ENCODE assay signal across 17 mouse cellular contexts in the genomic region with DNA sequence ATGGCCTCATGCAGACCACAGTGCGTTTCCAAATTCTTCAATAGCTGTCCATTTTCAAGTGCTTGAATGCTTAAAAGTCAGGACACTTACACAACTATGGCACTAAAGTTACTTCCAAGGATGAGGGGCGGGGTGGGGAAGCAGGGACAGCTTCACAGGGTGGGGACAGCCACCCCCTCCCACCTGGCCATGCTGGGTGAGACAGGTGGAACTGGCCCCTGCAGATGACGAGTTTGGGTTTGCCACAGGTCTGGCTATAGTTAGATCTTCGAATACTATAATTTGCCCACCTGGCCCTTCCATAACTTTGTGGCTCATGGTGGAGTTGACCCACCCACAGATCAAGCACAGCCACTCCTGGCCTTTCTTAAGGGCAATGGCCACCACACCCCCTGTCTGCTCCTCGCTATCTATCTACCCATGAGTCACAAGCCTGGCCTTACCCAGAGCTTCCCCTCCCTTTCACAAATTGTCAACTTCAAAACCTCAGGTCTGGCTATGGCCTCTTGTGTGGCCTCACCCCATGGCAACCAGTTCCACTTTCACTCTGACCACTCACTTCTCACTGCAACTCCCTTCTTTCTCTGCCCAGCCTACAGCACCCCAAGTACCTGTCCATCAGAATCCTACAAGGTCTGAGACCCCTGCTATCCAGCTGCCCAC. TPM values are rescaled to one million over a fixed set of nuclear protein-coding genes. Genes with fewer than 3 reads are reported as not detected.
DNase-seq lines count a peak whose midpoint lies in the region; ATAC-seq and TF ChIP-seq lines count a peak whose summit lies in the region.
"Had no signal": no experiment of that assay in that cellular context is flagged by ENCODE, and none has a peak within 500 bp of the region (broad histone marks: within the 10 kb centered on the region; RNA-seq: fewer than 3 reads in every experiment).

No protein-coding gene starts in this region.

- H3K9me3 ChIP-seq in lung, postnatal 0 days (ENCODE audit: low read length), result no peaks in the 10 kb centered on the region
- H3K9me3 ChIP-seq in liver, embryonic 12.5 days (replicated peaks), result no peaks in the 10 kb centered on the region
- H3K9me3 ChIP-seq: embryonic facial prominence, embryonic 12.5 days had no signal

- H3K27me3 ChIP-seq in lung, postnatal 0 days (replicated peaks; ENCODE audit: insufficient read depth, low read length), result no peaks in the 10 kb centered on the region
- H3K27me3 ChIP-seq in liver, embryonic 12.5 days (replicated peaks), result no peaks in the 10 kb centered on the region
- no peaks in the 10 kb centered on the region for H3K27me3 ChIP-seq in small intestine, adult 2 months (ENCODE audit: control insufficient read depth, insufficient read depth, low read length)
- H3K27me3 ChIP-seq: embryonic facial prominence, embryonic 12.5 days had no signal

- peak; percentile 70 for ATAC-seq in lung, postnatal 0 days
- ATAC-seq in liver, embryonic 12.5 days, result peak; percentile 71
- ATAC-seq: forebrain, embryonic 16.5 days; hindbrain, embryonic 16.5 days; midbrain, embryonic 16.5 days had no signal

- TF ChIP-seq CTCF in lung, postnatal 0 days (IDR thresholded peaks at IDR 0.05), result no peak
- no peak for TF ChIP-seq CTCF in small intestine, adult 2 months (IDR thresholded peaks at IDR 0.05; ENCODE audit: extremely low read depth, insufficient read length, insufficient replicate concordance, low read depth, low read length)

- peaks cover 13% of the 10 kb centered on the region; the same call in 1 of the 2 replicates for H3K4me1 ChIP-seq in lung, postnatal 0 days (ENCODE audit: insufficient read depth, low read depth, low read length)
- H3K4me1 ChIP-seq in liver, embryonic 12.5 days, result peaks cover 40% of the 10 kb centered on the region
- peaks cover 35% of the 10 kb centered on the region for H3K4me1 ChIP-seq in small intestine, adult 2 months (ENCODE audit: control insufficient read depth, insufficient read depth, insufficient read length, low read length)

- DNase-seq in adrenal gland, adult (ENCODE audit: inconsistent age in 2 of 2, low spot score in 1 of 2), result peak; percentile 31 to 51
- DNase-seq in adrenal gland, adult 8-10 months, result no peak
- peak; percentile 56 for DNase-seq in lung, postnatal 0 days (ENCODE audit: low spot score)
- DNase-seq in lung, postnatal 36 days, result no peak
- DNase-seq in right cerebral cortex, adult 2 months (ENCODE audit: low spot score in 2 of 2), result no peak
- no peak for DNase-seq in spleen, postnatal 10 days (ENCODE audit: low spot score in 2 of 2)
- DNase-seq: cerebellum, adult 11 months; gastrocnemius, postnatal 36 days; kidney, postnatal 36 days; right cerebral cortex, postnatal 4 days had no signal

- TF ChIP-seq EP300 in lung, postnatal 0 days (IDR thresholded peaks at IDR 0.05), result no peak

- no peak overlapping the region for H3K4me3 ChIP-seq in lung, postnatal 0 days (ENCODE audit: low read depth, low read length)
- no peak overlapping the region for H3K4me3 ChIP-seq in liver, embryonic 12.5 days
- no peak overlapping the region for H3K4me3 ChIP-seq in small intestine, adult 2 months (ENCODE audit: low read depth, low read length)
- H3K4me3 ChIP-seq: embryonic facial prominence, embryonic 12.5 days had no signal

- H3K4me2 ChIP-seq in lung, postnatal 0 days (replicated peaks; ENCODE audit: low read depth, low read length), result no peak overlapping the region
- no peak overlapping the region for H3K4me2 ChIP-seq in liver, embryonic 12.5 days
- H3K4me2 ChIP-seq: embryonic facial prominence, embryonic 12.5 days had no signal

- no peak for TF ChIP-seq POLR2A in small intestine, adult 2 months (IDR thresholded peaks at IDR 0.05; ENCODE audit: low read depth, low read length)

- no peak overlapping the region for H3K9ac ChIP-seq in lung, postnatal 0 days (replicated peaks; ENCODE audit: low read depth)
- no peak overlapping the region for H3K9ac ChIP-seq in liver, embryonic 12.5 days
- H3K9ac ChIP-seq: embryonic facial prominence, embryonic 12.5 days had no signal

- WGBS in lung, postnatal 0 days, result 84% methylated on average over 5 of the region's 5 CpGs
- 52% methylated on average over 5 of the region's 5 CpGs for WGBS in liver, embryonic 12.5 days (ENCODE audit: insufficient replicate concordance)
- 62% methylated on average over 5 of the region's 5 CpGs for WGBS in small intestine, adult 2 months

- no peaks in the 10 kb centered on the region for H3K36me3 ChIP-seq in lung, postnatal 0 days (ENCODE audit: insufficient read depth, low read length)
- no peaks in the 10 kb centered on the region for H3K36me3 ChIP-seq in liver, embryonic 12.5 days
- no peaks in the 10 kb centered on the region for H3K36me3 ChIP-seq in small intestine, adult 2 months (ENCODE audit: control insufficient read depth, insufficient read depth, low read length)
- H3K36me3 ChIP-seq: embryonic facial prominence, embryonic 12.5 days; G1E had no signal

- H3K27ac ChIP-seq in lung, postnatal 0 days (ENCODE audit: low read length), result no peak overlapping the region
- no peak overlapping the region for H3K27ac ChIP-seq in liver, embryonic 12.5 days
- peak overlapping the region; percentile 67; the same call in 1 of the 2 replicates for H3K27ac ChIP-seq in small intestine, adult 2 months (ENCODE audit: insufficient read depth, low read depth, low read length)
- H3K27ac ChIP-seq: embryonic facial prominence, embryonic 12.5 days had no signal

RNA-seq across cellular contexts. Expression of gene Lrrc1, which starts 16.2 kb away (rescaled TPM):
- total RNA-seq in adrenal gland, adult 8-10 months (2022), result 10 to 100 TPM in 3 of 4 experiments, 1 to 10 TPM in 1; 9.1 to 20.4 (median 14.8) TPM
- polyA plus RNA-seq in lung, postnatal 0 days (2015; fragmentation: Nextera tagmentation; extraction: Ambion mirVana), result 15.5 and 16.5 TPM in 2 replicates
- 4.0 and 4.4 TPM in 2 replicates for polyA plus RNA-seq in liver, embryonic 12.5 days (2016; fragmentation: Nextera tagmentation; extraction: Ambion mirVana)
- polyA plus RNA-seq in small intestine, adult 2 months (2012; rRNA removed), result 53.3 and 112 TPM in 2 replicates
- polyA plus RNA-seq: G1E had no signal

Comparison
In these comparisons a context has a peak if more than half of its experiments do, and no peak if none do; other contexts are left out.
1. DNase-seq: peak in adrenal gland, adult (2 of 2) and lung, postnatal 0 days (single experiment); none in adrenal gland, adult 8-10 months (single experiment), lung, postnatal 36 days (single experiment), right cerebral cortex, adult 2 months (0 of 2) and spleen, postnatal 10 days (0 of 2).